Mouse (Mus musculus) layer of hippocampus, adult 2 months (tissue): ENCODE data around the gene Gabrg3. TPM values are rescaled to one million over a fixed set of nuclear protein-coding genes. Genes with fewer than 3 reads are reported as not detected.
A peak's percentile ranks its signal among the peaks of the same experiment; 100 is the strongest.
"Not testable (repeated sequence)": the region's sequence is repeated elsewhere in the genome, so short reads cannot be mapped to it uniquely, and the experiment has no call there.

Experiments used
- DNase-seq, 2 experiments: peaks; one replicate each; pipeline ENCODE4 v3.0.0; 2022; ENCODE audit warnings: low spot score in 2 of 2
- H3K27ac ChIP-seq: fragments of 200-600 bp; 2 replicates; pipeline ENCODE4 v1.8.1; 2022
- H3K4me3 ChIP-seq: fragments of 200-600 bp; 2 replicates; pipeline ENCODE4 v1.8.1; 2022; ENCODE audit warnings: mild to moderate bottlenecking
- CTCF ChIP-seq: fragments of 200-600 bp; conservative IDR thresholded peaks from 2 replicates; pipeline ENCODE4 v1.8.1; 2022; ENCODE audit warnings: antibody characterized with exemption, mild to moderate bottlenecking, moderate library complexity
- total RNA-seq, 2 experiments: library from RNA; stranded (reverse); gene quantifications; 2 replicates each; pipeline ENCODE4 v1.2.3; 2021

Gabrg3 gene
- total RNA-seq, 2 experiments from 2014 or later: 15.5 to 15.8 TPM

- Histone ChIP-seq H3K4me3 (no peak overlapping the region), H3K27ac (no peak overlapping the region)
- no peak for DNase-seq
- TF ChIP-seq CTCF: no peak
Observed at GRCm38 (mm10) chr7:57293564-57293963, 93.4 kb downstream of the Gabrg3 start.

DNA sequence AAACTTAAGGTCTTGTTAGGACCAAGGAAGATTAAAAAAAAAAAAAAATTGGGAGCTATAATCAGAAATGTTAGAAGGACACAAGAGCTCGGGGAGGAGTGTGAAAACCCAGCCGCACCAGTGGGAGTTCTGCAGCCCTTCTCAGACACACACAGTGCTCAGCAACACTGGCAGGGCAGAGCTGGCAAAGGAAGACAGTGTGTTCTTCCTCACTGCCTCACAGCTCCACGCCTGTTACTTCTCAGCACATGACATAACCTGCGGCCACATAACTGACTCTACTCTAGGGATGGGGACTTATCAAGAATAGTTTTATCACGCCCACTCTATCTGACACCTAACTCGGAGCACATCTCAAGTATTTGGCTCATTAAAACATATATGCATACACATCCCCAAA is 103.8 kb downstream of the Gabrg3 start:
- TF ChIP-seq CTCF: no peak
- Histone ChIP-seq H3K4me3 (no peak overlapping the region), H3K27ac (no peak overlapping the region)
- no peak for DNase-seq

DNA sequence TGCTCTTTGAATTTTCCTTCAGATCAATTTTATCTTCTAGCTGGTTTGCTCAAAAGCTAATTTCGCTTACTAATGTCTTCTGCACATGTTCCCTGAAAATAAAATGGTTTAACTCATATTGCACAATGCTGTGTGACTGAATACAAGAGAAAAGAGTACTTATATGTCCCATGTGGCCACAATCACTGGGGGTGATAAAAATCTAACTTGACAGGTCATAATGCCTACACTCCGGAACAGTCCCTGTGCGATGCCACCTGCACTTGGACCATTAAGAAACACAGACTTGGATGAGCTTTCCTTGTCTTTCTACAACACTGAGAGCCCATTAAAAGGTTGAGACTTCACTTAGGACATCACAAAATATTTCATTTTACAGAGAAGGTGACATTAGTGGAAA is 108.1 kb downstream of the Gabrg3 start:
- Histone ChIP-seq H3K27ac (no peak overlapping the region), H3K4me3 (no peak overlapping the region)
- no peak for TF ChIP-seq CTCF
- no peak for DNase-seq

GRCm38 (mm10) chr7:57260201-57260600 is 126.8 kb downstream of the Gabrg3 start:
- DNase-seq: no peak
- Histone ChIP-seq H3K27ac (no peak overlapping the region), H3K4me3 (no peak overlapping the region)
- TF ChIP-seq CTCF: no peak

DNA sequence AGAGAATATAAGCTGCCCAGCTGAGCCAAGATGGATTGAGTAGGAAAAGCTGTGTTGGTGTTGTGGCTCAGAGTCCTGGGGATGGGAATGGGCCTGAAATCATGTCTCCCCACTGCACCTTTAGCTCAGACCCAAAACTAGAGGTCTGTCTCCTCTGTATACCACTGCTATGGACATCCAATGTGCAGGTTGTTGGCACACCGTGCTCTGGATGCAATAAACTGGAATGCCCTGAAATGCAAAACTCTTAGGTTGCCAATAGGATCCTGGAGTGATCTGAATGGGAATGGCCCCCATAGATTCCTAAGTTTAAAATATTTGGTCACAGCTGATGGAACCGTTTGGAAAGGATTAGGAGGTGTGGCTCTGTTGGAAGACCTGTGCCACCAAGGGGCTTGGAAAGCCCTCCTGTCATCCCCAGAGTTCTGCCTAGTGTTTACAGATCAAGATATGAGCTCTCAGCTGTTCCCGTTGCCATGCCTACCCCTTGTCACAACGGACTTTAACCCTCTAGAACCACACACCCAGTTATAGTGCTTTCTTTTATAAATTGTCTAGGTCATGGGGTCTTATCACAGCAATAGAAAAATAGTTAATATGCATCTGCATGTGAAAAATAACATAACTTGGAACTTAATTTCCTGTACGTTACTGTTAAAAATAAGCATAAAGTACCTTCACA is 128.0 kb downstream of the Gabrg3 start:
- DNase-seq: no peak
- no peak for TF ChIP-seq CTCF
- H3K4me3 ChIP-seq: no peak overlapping the region
- no peak overlapping the region for H3K27ac ChIP-seq

GRCm38 (mm10) chr7:57243981-57244380 is 143.0 kb downstream of the Gabrg3 start:
- peak; percentile 16 to 46 for DNase-seq
- Histone ChIP-seq H3K4me3 (no peak overlapping the region), H3K27ac (peak overlapping the region; percentile 33; the same call in 1 of the 2 replicates)
- no peak for TF ChIP-seq CTCF

DNA sequence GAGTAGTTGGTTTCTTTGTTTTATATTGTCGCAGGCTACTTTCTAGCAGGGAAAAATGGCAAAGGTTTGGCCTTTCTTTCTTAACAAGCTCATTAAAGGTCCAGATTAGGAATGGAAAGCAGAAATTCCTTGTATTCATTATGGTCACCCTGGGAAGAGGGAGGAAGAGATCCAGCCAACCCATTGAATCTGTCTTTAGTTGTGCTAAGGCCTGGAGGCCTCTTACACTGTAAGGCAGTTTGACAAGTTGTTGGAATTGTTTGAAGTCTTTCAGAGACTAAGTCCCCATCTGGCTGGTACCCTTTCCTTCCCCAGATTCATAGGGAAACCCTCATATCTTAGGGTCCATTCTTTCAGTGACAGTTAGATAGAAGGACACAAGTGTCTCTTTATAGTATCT is 172.9 kb downstream of the Gabrg3 start:
- DNase-seq: no peak

GRCm38 (mm10) chr7:57186015-57186414 is 201.0 kb downstream of the Gabrg3 start:
- DNase-seq: no peak
- TF ChIP-seq CTCF: no peak
- H3K27ac ChIP-seq: no peak overlapping the region

More for the DNA sequence above, 172.9 kb downstream of the Gabrg3 start:
- H3K27ac ChIP-seq: no peak overlapping the region
- TF ChIP-seq CTCF: no peak
- H3K4me3 ChIP-seq: no peak overlapping the region

DNA sequence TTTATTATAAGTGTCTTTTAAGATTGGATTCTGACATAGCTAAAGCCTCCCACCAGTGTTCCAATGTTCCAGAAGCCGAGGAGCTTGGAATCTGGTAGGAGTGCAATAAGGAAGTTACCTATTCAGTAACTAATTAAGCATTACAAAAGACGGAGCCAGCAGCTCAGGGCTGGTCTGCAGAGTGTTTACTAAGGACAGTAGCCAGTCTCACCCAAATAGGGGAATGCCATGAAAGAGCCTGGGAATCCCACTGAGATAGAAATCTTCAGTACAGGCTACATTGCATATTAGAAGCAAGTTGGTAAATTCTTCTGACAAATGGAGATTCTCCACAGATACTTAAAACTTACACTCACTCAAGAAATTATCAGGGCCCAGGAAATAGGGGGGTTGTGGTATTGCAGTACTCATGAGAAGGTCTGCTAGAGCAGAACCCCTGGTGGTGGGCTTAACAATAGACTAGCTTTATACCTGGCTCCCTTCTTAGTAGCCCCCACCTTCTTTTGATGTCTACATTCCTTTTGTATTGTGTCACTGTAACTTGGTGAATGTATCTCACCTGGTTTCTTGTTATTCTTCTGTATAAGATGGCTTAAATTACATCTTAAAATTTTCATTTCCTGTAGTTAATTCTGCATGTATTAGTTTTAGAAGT is 211.0 kb downstream of the Gabrg3 start:
- not testable (repeated sequence) for H3K27ac ChIP-seq, H3K4me3 ChIP-seq, DNase-seq

More at GRCm38 (mm10) chr7:57186015-57186414, 201.0 kb downstream of the Gabrg3 start:
- no peak overlapping the region for H3K4me3 ChIP-seq

- TF ChIP-seq CTCF: no peak
- Histone ChIP-seq H3K4me3 (no peak overlapping the region), H3K27ac (no peak overlapping the region)
- DNase-seq: no peak
Observed at GRCm38 (mm10) chr7:57166931-57167330, 220.1 kb downstream of the Gabrg3 start.

DNA sequence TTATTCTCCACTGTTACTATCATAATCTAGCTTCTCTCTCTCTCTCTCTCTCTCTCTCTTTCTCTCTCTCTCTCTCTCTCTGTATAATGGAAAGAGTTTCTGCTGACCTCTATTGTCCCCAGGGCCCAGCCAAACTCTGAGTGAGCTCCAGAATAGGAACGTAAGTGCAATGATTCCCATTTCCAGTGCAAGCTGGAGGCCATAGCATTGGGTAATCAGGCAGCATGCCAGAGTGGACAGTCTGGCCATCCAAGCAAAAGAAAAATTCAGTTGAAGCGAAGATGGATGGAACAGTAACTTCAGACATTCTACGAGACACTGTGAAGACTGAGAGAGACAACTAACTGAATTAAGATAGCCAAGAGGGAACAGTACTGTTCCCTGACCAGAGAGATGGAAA is 228.8 kb downstream of the Gabrg3 start:
- Histone ChIP-seq H3K4me3 (no peak overlapping the region), H3K27ac (no peak overlapping the region)
- no peak for TF ChIP-seq CTCF
- no peak for DNase-seq

GRCm38 (mm10) chr7:57153743-57154142 is 233.2 kb downstream of the Gabrg3 start:
- no peak overlapping the region for H3K27ac ChIP-seq
- H3K4me3 ChIP-seq: no peak overlapping the region
- DNase-seq: no peak
- no peak for TF ChIP-seq CTCF

DNA sequence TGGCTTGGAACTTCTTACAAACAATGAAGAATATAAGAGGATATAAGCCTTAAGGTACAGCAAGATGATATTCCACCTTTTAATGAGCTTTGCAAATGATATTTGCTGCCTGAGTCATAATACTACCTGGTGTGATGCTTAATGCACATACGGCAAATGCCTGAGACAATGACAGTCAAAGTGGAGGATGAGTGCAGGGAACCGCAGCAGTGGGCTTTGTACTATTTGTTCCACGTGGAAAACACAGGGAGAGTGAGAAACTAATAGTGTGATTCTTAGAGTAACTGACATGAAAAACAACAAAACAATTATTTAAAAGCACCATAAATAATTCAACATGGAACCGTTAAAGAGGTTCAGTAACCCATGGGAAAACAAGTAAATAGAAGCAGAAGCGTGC is 236.2 kb downstream of the Gabrg3 start:
- Histone ChIP-seq H3K27ac (no peak overlapping the region), H3K4me3 (no peak overlapping the region)
- DNase-seq: no peak
- TF ChIP-seq CTCF: no peak
